Mouse (Mus musculus) megakaryocyte, embryonic 14.5 days (primary cell): ENCODE measurements around the gene Dgki.

Experiments
- FLI1 ChIP-seq: IDR thresholded peaks from 2 replicates; pipeline ENCODE4 v1.6.1; 2012; ENCODE audit warnings: low read length, inconsistent platforms, mixed read lengths
- GATA1 ChIP-seq: IDR thresholded peaks from 3 replicates; pipeline ENCODE4 v1.6.1; 2012; ENCODE audit warnings: mixed read lengths, low read length, inconsistent platforms, borderline replicate concordance

GRCm38 (mm10) chr6:37199502-37199901 lies 100.5 kb downstream of the Dgki start:
- TF ChIP-seq GATA1 (no peak), FLI1 (no peak)
